In genomic region chr12:66130909-66131308, GRCm38 (mm10) we compare ENCODE assay signal across 15 mouse cellular contexts.
A peak's percentile ranks its signal among the peaks of the same experiment; 100 is the strongest.
DNase-seq lines count a peak whose midpoint lies in the region; ATAC-seq and TF ChIP-seq lines count a peak whose summit lies in the region.
"Had no signal": no experiment of that assay in that cellular context is flagged by ENCODE, and none has a peak within 500 bp of the region (broad histone marks: within the 10 kb centered on the region; RNA-seq: fewer than 3 reads in every experiment).

No protein-coding gene starts in this region.

- 51% methylated on average over 1 of the region's 1 CpGs for WGBS in forebrain, embryonic 11.5 days
- 49% methylated on average over 1 of the region's 1 CpGs for WGBS in forebrain, embryonic 10.5 days
- 49% methylated on average over 1 of the region's 1 CpGs for WGBS in midbrain, embryonic 13.5 days
- 47% methylated on average over 1 of the region's 1 CpGs for WGBS in midbrain, embryonic 11.5 days
- 42% methylated on average over 1 of the region's 1 CpGs for WGBS in embryonic facial prominence, embryonic 14.5 days
- WGBS in stomach, postnatal 0 days: 41% methylated on average over 1 of the region's 1 CpGs

- peak; percentile 54 for TF ChIP-seq CTCF in stomach, postnatal 0 days (IDR thresholded peaks at IDR 0.05; ENCODE audit: low read depth)

- no peak overlapping the region for H3K9ac ChIP-seq in forebrain, embryonic 11.5 days (ENCODE audit: low read length)
- no peak overlapping the region for H3K9ac ChIP-seq in midbrain, embryonic 13.5 days (replicated peaks)
- no peak overlapping the region for H3K9ac ChIP-seq in midbrain, embryonic 11.5 days (ENCODE audit: low read length)
- H3K9ac ChIP-seq in embryonic facial prominence, embryonic 14.5 days (ENCODE audit: low read depth, low read length): no peak overlapping the region
- H3K9ac ChIP-seq in stomach, postnatal 0 days (ENCODE audit: low read length): no peak overlapping the region

- H3K27ac ChIP-seq in forebrain, embryonic 11.5 days (ENCODE audit: low read depth, low read length): no peak overlapping the region
- H3K27ac ChIP-seq in forebrain, embryonic 10.5 days: no peak overlapping the region
- no peak overlapping the region for H3K27ac ChIP-seq in midbrain, embryonic 13.5 days
- H3K27ac ChIP-seq in midbrain, embryonic 11.5 days (ENCODE audit: low read depth, low read length): no peak overlapping the region
- no peak overlapping the region for H3K27ac ChIP-seq in embryonic facial prominence, embryonic 14.5 days (replicated peaks; ENCODE audit: low read depth, low read length)
- H3K27ac ChIP-seq in stomach, postnatal 0 days (replicated peaks): no peak overlapping the region
- H3K27ac ChIP-seq: hindbrain, embryonic 10.5 days had no signal

- no peaks in the 10 kb centered on the region for H3K9me3 ChIP-seq in forebrain, embryonic 11.5 days (ENCODE audit: control insufficient read depth, low read length)
- H3K9me3 ChIP-seq in forebrain, embryonic 10.5 days: no peaks in the 10 kb centered on the region
- H3K9me3 ChIP-seq in midbrain, embryonic 13.5 days: no peaks in the 10 kb centered on the region
- H3K9me3 ChIP-seq in midbrain, embryonic 11.5 days (ENCODE audit: control insufficient read depth, low read length): no peaks in the 10 kb centered on the region
- no peaks in the 10 kb centered on the region for H3K9me3 ChIP-seq in embryonic facial prominence, embryonic 14.5 days (ENCODE audit: control insufficient read depth, low read length)
- H3K9me3 ChIP-seq in stomach, postnatal 0 days (ENCODE audit: control insufficient read depth, low read length): no peaks in the 10 kb centered on the region
- H3K9me3 ChIP-seq: hindbrain, embryonic 10.5 days had no signal

- no peak for DNase-seq in forebrain, embryonic 11.5 days (ENCODE audit: low spot score)
- no peak for DNase-seq in forebrain, embryonic 10.5 days (ENCODE audit: extremely low spot score, low spot score)
- DNase-seq in midbrain, embryonic 11.5 days (ENCODE audit: low spot score, missing footprints): no peak
- DNase-seq in embryonic facial prominence, embryonic 14.5 days (ENCODE audit: low spot score): peak; percentile 8
- no peak for DNase-seq in stomach, postnatal 0 days (ENCODE audit: low spot score)
- no peak for DNase-seq in right cerebral cortex, postnatal 14 days
- no peak for DNase-seq in liver
- DNase-seq: adrenal gland, adult 8-10 months; B cell, adult 2 months; kidney, postnatal 14 days; lung, postnatal 10 days; spleen, adult 18-20 months had no signal

- TF ChIP-seq EP300 in stomach, postnatal 0 days (optimal IDR thresholded peaks at IDR 0.05): no peak

- ATAC-seq in forebrain, embryonic 11.5 days (replicated peaks; ENCODE audit: low FRiP score): peak; percentile 51; the same call in 1 of the 2 replicates
- ATAC-seq in midbrain, embryonic 13.5 days: 0 out of 2 replicates have a peak, but pooled peaks have one; percentile 63
- no peak for ATAC-seq in midbrain, embryonic 11.5 days (ENCODE audit: low FRiP score)
- no peak for ATAC-seq in embryonic facial prominence, embryonic 14.5 days (ENCODE audit: low read depth)
- no peak for ATAC-seq in stomach, postnatal 0 days (ENCODE audit: low FRiP score, low TSS enrichment)

- H3K4me3 ChIP-seq in forebrain, embryonic 11.5 days (ENCODE audit: low read depth, low read length): no peak overlapping the region
- no peak overlapping the region for H3K4me3 ChIP-seq in forebrain, embryonic 10.5 days
- H3K4me3 ChIP-seq in midbrain, embryonic 13.5 days (replicated peaks): no peak overlapping the region
- H3K4me3 ChIP-seq in midbrain, embryonic 11.5 days (ENCODE audit: low read depth, low read length): no peak overlapping the region
- no peak overlapping the region for H3K4me3 ChIP-seq in embryonic facial prominence, embryonic 14.5 days (ENCODE audit: low read depth, low read length)
- H3K4me3 ChIP-seq in stomach, postnatal 0 days (ENCODE audit: low read depth, low read length): no peak overlapping the region
- H3K4me3 ChIP-seq: hindbrain, embryonic 10.5 days had no signal

- H3K36me3 ChIP-seq in forebrain, embryonic 11.5 days (ENCODE audit: control insufficient read depth, insufficient read depth, low read length): no peaks in the 10 kb centered on the region
- no peaks in the 10 kb centered on the region for H3K36me3 ChIP-seq in forebrain, embryonic 10.5 days (replicated peaks)
- H3K36me3 ChIP-seq in midbrain, embryonic 13.5 days: no peaks in the 10 kb centered on the region
- no peaks in the 10 kb centered on the region for H3K36me3 ChIP-seq in midbrain, embryonic 11.5 days (ENCODE audit: control insufficient read depth, insufficient read depth, low read length)
- H3K36me3 ChIP-seq in embryonic facial prominence, embryonic 14.5 days (ENCODE audit: control insufficient read depth, insufficient read depth, low read length): no peaks in the 10 kb centered on the region
- no peaks in the 10 kb centered on the region for H3K36me3 ChIP-seq in stomach, postnatal 0 days (ENCODE audit: control insufficient read depth, insufficient read depth, low read length)
- H3K36me3 ChIP-seq: hindbrain, embryonic 10.5 days had no signal

- H3K27me3 ChIP-seq in forebrain, embryonic 11.5 days (ENCODE audit: control insufficient read depth, insufficient read depth, low read length): no peaks in the 10 kb centered on the region
- no peaks in the 10 kb centered on the region for H3K27me3 ChIP-seq in forebrain, embryonic 10.5 days (ENCODE audit: poor library complexity, severe bottlenecking)
- H3K27me3 ChIP-seq in midbrain, embryonic 13.5 days: no peaks in the 10 kb centered on the region
- no peaks in the 10 kb centered on the region for H3K27me3 ChIP-seq in midbrain, embryonic 11.5 days (ENCODE audit: control insufficient read depth, insufficient read depth, low read length)
- H3K27me3 ChIP-seq in embryonic facial prominence, embryonic 14.5 days (replicated peaks; ENCODE audit: control insufficient read depth, insufficient read depth, low read length): no peaks in the 10 kb centered on the region
- no peaks in the 10 kb centered on the region for H3K27me3 ChIP-seq in stomach, postnatal 0 days (ENCODE audit: control insufficient read depth, insufficient read depth, low read length)

- no peaks in the 10 kb centered on the region for H3K4me1 ChIP-seq in forebrain, embryonic 11.5 days (replicated peaks; ENCODE audit: control insufficient read depth, insufficient read depth, low read length)
- H3K4me1 ChIP-seq in forebrain, embryonic 10.5 days: no peaks in the 10 kb centered on the region
- no peaks in the 10 kb centered on the region for H3K4me1 ChIP-seq in midbrain, embryonic 13.5 days (replicated peaks)
- H3K4me1 ChIP-seq in midbrain, embryonic 11.5 days (ENCODE audit: control insufficient read depth, insufficient read depth, low read length): no peaks in the 10 kb centered on the region
- no peaks in the 10 kb centered on the region for H3K4me1 ChIP-seq in embryonic facial prominence, embryonic 14.5 days (ENCODE audit: control insufficient read depth, insufficient read depth, low read length)
- no peaks in the 10 kb centered on the region for H3K4me1 ChIP-seq in stomach, postnatal 0 days (replicated peaks; ENCODE audit: control insufficient read depth, insufficient read depth)
- H3K4me1 ChIP-seq: hindbrain, embryonic 10.5 days had no signal

- H3K4me2 ChIP-seq in forebrain, embryonic 11.5 days (ENCODE audit: low read depth, low read length, severe bottlenecking): no peak overlapping the region
- H3K4me2 ChIP-seq in midbrain, embryonic 13.5 days (replicated peaks): no peak overlapping the region
- H3K4me2 ChIP-seq in midbrain, embryonic 11.5 days: no peak overlapping the region
- no peak overlapping the region for H3K4me2 ChIP-seq in embryonic facial prominence, embryonic 14.5 days (ENCODE audit: low read depth, low read length)
- no peak overlapping the region for H3K4me2 ChIP-seq in stomach, postnatal 0 days (replicated peaks; ENCODE audit: low read depth)
- H3K4me2 ChIP-seq: liver, embryonic 11.5 days had no signal

Comparison
In these comparisons a context has a peak if more than half of its experiments do, and no peak if none do; other contexts are left out.
1. ATAC-seq: peak in forebrain, embryonic 11.5 days (single experiment) and midbrain, embryonic 13.5 days (single experiment); none in midbrain, embryonic 11.5 days (single experiment), embryonic facial prominence, embryonic 14.5 days (single experiment) and stomach, postnatal 0 days (single experiment).